Mouse (Mus musculus) cerebellum, adult 2 months (tissue): Measurements from ENCODE around the gene Ccdc73. TPM values are rescaled to one million over a fixed set of nuclear protein-coding genes. Genes with fewer than 3 reads are reported as not detected.

Experiments used
- DNase-seq, 2 experiments: peaks; one replicate each; pipeline ENCODE4 v3.0.0; 2021
- H3K27ac ChIP-seq: fragments of 200-500 bp; 2 replicates; pipeline ENCODE4 v1.5.1; 2012; ENCODE audit warnings: low read length, control low read depth, inconsistent platforms; ENCODE audit not compliant: insufficient read depth
- H3K27me3 ChIP-seq: fragments of 200-500 bp; 2 replicates; pipeline ENCODE4 v1.6.1; 2012; ENCODE audit warnings: inconsistent platforms, mild to moderate bottlenecking, low read length, moderate library complexity; ENCODE audit not compliant: control insufficient read depth, insufficient read depth
- H3K4me1 ChIP-seq: fragments of 200-500 bp; 2 replicates; pipeline ENCODE4 v1.6.1; 2011; ENCODE audit warnings: low read length; ENCODE audit not compliant: control insufficient read depth, insufficient read depth
- H3K4me3 ChIP-seq: fragments of 200-500 bp; replicated peaks from 2 replicates; pipeline ENCODE3; 2011; ENCODE audit warnings: mild to moderate bottlenecking, low read depth, low read length, control low read depth; ENCODE audit not compliant: insufficient read depth
- CTCF ChIP-seq: fragments of 200-500 bp; IDR thresholded peaks from 2 replicates; pipeline ENCODE4 v1.5.1; 2011; ENCODE audit warnings: low read depth, mild to moderate bottlenecking, control low read depth, low read length, moderate library complexity, borderline replicate concordance; ENCODE audit not compliant: insufficient read depth
- POLR2A ChIP-seq: fragments of 200-500 bp; IDR thresholded peaks from 2 replicates; pipeline ENCODE4 v1.6.1; 2011; ENCODE audit warnings: low read length, control low read depth, borderline replicate concordance; ENCODE audit not compliant: insufficient read depth
- WGBS: fragments of 180-500 bp; shearing (Covaris S2); methylation state at CpG from one replicate; pipeline ENCODE4 v1.1.7; 2018; 5-methylcytosine and 5-hydroxymethylcytosine counted together
- polyA plus RNA-seq: library from polyadenylated mRNA; depleted of rRNA; stranded (reverse); fragments of >200 nt; gene quantifications from 2 replicates; pipeline ENCODE4 v1.2.3, GENCODE M21; 2012

Gene Ccdc73
- polyA plus RNA-seq, 1 experiment, result 5.5 TPM

DNA sequence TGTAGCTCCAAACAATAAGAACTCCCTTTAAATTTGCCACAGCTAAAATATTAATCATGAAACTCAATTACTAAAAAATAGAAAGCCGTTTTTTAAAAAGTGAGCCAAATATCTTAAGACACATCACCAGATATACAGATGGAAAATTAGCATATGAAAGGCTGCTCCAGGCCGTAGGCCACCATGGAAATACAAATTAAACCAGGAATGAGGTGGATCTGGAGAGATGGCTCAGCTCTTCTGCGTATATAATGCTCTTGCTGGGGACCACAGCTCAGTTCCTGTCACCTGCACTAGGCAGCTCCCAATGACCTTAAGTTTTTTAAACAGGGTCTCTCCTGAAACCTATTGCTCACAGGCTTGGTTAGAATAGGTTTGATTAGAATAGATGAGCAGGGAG lies 166.5 kb downstream of the Ccdc73 start:
- WGBS, result 50% methylated on average over 3 of the region's 3 CpGs
- DNase-seq, result no peak
- H3K4me3 ChIP-seq, result no peak overlapping the region
- no peak for TF ChIP-seq POLR2A
- no peak overlapping the region for H3K27ac ChIP-seq
- no peaks in the 10 kb centered on the region for H3K27me3 ChIP-seq
- no peaks in the 10 kb centered on the region for H3K4me1 ChIP-seq

DNA sequence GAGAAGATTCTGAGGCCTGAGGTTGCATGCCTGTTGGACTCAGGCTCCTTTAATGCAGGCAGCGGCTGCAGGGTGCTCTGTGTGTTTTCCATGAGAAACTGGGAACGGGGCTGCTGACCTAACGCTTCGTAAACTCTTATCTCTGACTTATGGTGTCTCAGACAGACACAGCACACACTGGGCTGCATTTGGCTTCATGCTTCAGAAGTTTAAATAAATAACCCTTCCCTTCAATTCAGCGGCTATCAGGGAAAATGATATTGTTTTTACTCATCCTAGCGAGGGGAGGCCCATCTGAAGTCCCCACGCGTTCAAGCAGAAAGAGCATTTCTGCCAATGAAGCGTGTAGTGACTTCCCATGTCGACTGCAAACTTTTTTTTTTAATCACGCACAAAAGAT lies 168.4 kb downstream of the Ccdc73 start:
- DNase-seq, result no peak
- H3K27ac ChIP-seq, result no peak overlapping the region
- TF ChIP-seq POLR2A, result no peak
- no peak for TF ChIP-seq CTCF
- whole genome bisulfite sequencing, result 15% methylated on average over 11 of the region's 11 CpGs
- H3K4me3 ChIP-seq, result no peak overlapping the region
- no peaks in the 10 kb centered on the region for H3K27me3 ChIP-seq
- no peaks in the 10 kb centered on the region for H3K4me1 ChIP-seq

DNA sequence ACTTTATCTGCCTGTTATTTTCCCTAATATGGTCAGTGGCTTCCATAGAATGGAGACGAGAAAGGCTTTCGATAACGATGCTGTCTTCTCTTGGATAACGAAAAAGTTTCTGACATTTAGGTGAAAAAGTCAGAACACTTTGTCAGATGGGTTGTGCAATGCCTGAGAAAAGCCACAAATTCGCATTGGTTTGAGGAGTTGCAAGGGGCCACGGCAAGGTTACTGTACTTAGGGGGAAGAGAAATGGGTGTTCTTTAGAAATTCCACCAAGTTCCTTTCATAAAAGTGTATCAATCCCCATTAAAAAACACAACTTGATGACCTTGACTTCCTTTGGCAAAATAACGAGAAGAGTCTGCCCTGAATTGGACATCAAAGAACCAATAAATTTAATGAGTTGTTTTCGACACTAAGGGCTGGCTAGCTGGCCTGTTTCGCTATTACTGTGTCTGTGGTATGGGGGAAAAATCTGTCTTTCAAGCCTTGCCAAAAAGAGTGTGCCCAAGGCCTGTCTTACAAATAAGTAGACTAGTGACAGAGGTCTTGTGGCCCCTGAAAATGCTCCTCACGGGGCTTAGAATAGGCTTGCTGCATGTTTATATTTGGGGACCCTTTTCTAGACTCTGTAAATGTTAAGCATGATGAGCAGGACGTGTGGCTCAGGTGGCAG lies 168.9 kb downstream of the Ccdc73 start:
- WGBS, result 37% methylated on average over 11 of the region's 11 CpGs

DNA sequence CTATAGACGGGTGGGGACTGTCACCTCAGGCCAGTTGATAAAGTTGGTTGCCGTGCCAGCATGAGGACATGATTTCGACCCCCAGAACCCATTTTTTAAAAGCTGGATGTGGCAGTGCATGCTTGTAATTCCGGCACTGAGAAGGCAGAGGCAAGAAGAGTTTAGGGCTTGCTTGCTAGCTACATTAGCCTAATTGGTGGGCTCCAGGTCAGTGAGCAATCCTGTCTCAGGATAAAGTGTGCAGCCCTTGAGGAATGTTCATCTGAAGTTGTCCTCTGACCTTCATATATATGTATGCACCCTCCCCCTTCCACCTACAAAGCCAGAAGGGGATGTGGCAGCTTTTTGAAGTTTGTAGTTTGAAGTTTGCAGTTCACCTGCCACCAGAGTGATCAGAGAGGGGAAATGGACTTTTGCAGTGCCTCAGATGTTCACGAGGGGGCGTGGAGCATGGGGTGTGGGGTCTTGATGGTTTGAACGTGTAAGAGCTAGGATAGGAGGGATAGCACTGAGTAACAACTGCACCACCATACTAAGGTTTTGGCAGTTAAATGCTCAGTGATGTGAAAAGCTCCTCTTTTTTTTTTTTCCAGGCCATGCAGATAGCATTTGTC lies 170.5 kb downstream of the Ccdc73 start:
- Histone ChIP-seq H3K4me3 (no peak overlapping the region), H3K4me1 (no peaks in the 10 kb centered on the region), H3K27ac (no peak overlapping the region), H3K27me3 (no peaks in the 10 kb centered on the region)
- TF ChIP-seq CTCF, result no peak
- TF ChIP-seq POLR2A, result no peak
- 78% methylated on average over 7 of the region's 7 CpGs for WGBS
- no peak for DNase-seq

More for the DNA sequence above, 168.9 kb downstream of the Ccdc73 start:
- no peak overlapping the region for H3K27ac ChIP-seq
- no peak overlapping the region for H3K4me3 ChIP-seq
- no peaks in the 10 kb centered on the region for H3K27me3 ChIP-seq
- no peak for TF ChIP-seq CTCF
- TF ChIP-seq POLR2A, result no peak
- H3K4me1 ChIP-seq, result no peaks in the 10 kb centered on the region
- no peak for DNase-seq

DNA sequence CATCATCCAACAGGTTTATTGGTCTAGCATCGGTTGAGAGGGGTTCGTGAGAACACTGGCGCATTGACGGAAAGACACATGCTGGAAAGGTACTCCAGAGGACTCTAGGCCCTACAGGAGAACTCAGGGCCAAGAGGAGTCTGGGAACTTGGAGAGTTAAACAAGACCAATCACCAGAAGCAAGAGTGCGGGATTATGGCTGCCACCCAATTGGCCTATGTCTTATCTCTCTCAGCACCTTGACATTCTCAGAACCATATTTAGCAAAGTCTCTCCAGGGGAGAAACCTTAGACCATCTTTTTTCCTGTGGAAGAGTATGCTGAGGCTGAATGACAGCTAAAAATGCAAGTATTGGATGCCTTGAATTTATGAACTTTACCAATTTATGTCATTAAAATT lies 171.3 kb downstream of the Ccdc73 start:
- WGBS, result 95% methylated on average over 5 of the region's 5 CpGs
- no peak overlapping the region for H3K4me3 ChIP-seq
- no peaks in the 10 kb centered on the region for H3K27me3 ChIP-seq
- TF ChIP-seq POLR2A, result no peak
- no peaks in the 10 kb centered on the region for H3K4me1 ChIP-seq
- DNase-seq, result no peak
- H3K27ac ChIP-seq, result no peak overlapping the region

DNA sequence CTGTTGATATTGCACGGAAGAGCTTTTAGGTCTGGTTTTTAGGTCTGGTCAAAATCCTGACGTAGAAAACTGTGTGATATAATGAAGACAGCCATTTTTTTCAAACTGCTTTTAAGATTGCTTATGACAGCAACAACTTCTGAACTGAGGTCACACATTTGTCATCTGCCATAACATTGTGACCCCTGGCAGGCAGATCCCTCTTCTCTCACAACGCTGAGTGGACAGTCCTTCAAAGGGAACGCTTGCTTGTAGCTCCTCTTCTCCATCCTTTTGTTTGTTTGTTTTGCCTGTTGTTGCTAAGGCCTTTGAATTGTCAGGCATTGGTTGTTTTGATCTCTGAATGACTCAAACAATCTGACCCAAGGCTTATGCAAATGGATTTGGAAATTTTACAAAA lies 173.3 kb downstream of the Ccdc73 start:
- no peak for TF ChIP-seq POLR2A
- no peak for TF ChIP-seq CTCF
- 79% methylated on average over 4 of the region's 4 CpGs for WGBS

DNA sequence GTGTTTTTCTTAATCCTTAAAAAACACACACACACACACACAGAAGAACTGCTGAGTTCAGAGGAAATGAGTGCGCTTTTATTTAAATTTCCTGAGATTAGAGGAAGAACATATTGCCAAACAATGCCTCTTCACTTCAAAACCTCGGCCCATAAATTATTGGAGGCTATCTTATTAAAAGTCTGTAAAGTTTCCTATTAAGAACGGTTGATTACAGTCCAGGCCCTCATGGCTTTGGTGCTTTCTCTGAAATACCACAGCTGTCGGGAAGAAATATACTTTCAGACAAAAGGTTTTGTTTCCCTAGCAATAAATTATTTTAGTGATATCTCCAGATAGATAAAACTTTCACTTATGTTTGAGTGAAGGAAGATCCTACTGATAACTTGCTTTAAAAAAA lies 175.5 kb downstream of the Ccdc73 start:
- no peaks in the 10 kb centered on the region for H3K4me1 ChIP-seq
- no peak overlapping the region for H3K27ac ChIP-seq
- H3K27me3 ChIP-seq, result no peaks in the 10 kb centered on the region
- 72% methylated on average over 4 of the region's 4 CpGs for WGBS
- no peak overlapping the region for H3K4me3 ChIP-seq
- TF ChIP-seq CTCF (no peak), POLR2A (no peak)
- DNase-seq, result no peak

More for the DNA sequence above, 173.3 kb downstream of the Ccdc73 start:
- Histone ChIP-seq H3K4me3 (no peak overlapping the region), H3K4me1 (no peaks in the 10 kb centered on the region), H3K27ac (no peak overlapping the region), H3K27me3 (no peaks in the 10 kb centered on the region)
- DNase-seq, result no peak

DNA sequence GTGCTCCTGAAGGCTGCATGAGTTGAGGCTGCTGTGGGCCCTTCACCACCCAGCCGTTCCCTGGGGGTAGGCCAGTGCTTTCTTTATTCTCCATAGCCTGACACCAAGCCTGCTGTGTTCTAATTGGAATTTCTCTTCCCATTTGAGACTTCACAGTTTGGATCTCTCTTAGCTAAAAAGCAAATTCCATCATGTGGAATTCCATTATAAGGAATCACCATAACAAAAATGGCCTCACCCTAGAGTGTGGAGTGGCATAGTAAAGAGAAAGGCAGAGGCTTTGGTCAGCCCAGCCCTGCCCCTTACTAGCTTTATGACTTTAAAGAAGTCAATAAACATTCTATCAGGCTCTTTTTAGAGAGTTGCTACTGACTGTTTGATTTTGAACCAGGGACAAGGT lies 180.7 kb downstream of the Ccdc73 start:
- no peak for DNase-seq
- TF ChIP-seq CTCF (no peak), POLR2A (no peak)
- Histone ChIP-seq H3K4me1 (no peaks in the 10 kb centered on the region), H3K27ac (no peak overlapping the region), H3K27me3 (no peaks in the 10 kb centered on the region; the same call in 1 of the 2 replicates), H3K4me3 (no peak overlapping the region)
- WGBS, result 32% methylated on average over 1 of the region's 1 CpGs
